Mouse (Mus musculus) heart, embryonic 14.5 days (tissue): ENCODE measurements around the gene Daam2. TPM values are rescaled to one million over a fixed set of nuclear protein-coding genes. Genes with fewer than 3 reads are reported as not detected.

Source experiments
- ATAC-seq: fragments of 200-750 bp; cut with Nextera tagmentation; 2 replicates; pipeline ENCODE4 v1.8.0; 2017; ENCODE audit warnings: low read depth, moderate TSS enrichment; ENCODE audit not compliant: insufficient number of reproducible peaks, insufficient read depth, low FRiP score
- H3K27ac ChIP-seq, 2 experiments: fragments of 200-500 bp in 1 of 2; fragments of 300-500 bp in 1 of 2; sonication (generic) in 1 of 2; replicated peaks in 1 of 2; 2 replicates each; pipeline ENCODE4 v1.5.1; 2012 to 2014; ENCODE audit warnings: low read depth in 2 of 2, low read length in 2 of 2, control low read depth in 1 of 2, mild to moderate bottlenecking in 1 of 2, mixed read lengths in 1 of 2; ENCODE audit not compliant: control insufficient read depth in 1 of 2, insufficient read depth in 1 of 2
- H3K27me3 ChIP-seq: fragments of 300-500 bp; sonication (generic); 2 replicates; pipeline ENCODE4 v1.6.1; 2014; ENCODE audit warnings: mild to moderate bottlenecking, low read length, control low read depth; ENCODE audit not compliant: control insufficient read depth, insufficient read depth
- H3K36me3 ChIP-seq: fragments of 300-500 bp; sonication (generic); 2 replicates; pipeline ENCODE4 v1.6.1; 2014; ENCODE audit warnings: mild to moderate bottlenecking, control low read depth, low read length, mixed read lengths; ENCODE audit not compliant: control insufficient read depth, insufficient read depth
- H3K4me1 ChIP-seq, 2 experiments: fragments of 200-500 bp in 1 of 2; fragments of 300-500 bp in 1 of 2; sonication (generic) in 1 of 2; 2 replicates each; pipeline ENCODE4 v1.6.1; 2012 to 2014; ENCODE audit warnings: low read length in 2 of 2, control low read depth in 1 of 2, mixed read lengths in 1 of 2; ENCODE audit not compliant: control insufficient read depth in 2 of 2, insufficient read depth in 2 of 2
- H3K4me2 ChIP-seq: fragments of 300-500 bp; sonication (generic); 2 replicates; pipeline ENCODE4 v1.6.1; 2014; ENCODE audit warnings: mild to moderate bottlenecking, low read length
- H3K4me3 ChIP-seq, 2 experiments: fragments of 200-500 bp in 1 of 2; fragments of 300-500 bp in 1 of 2; sonication (generic) in 1 of 2; 2 replicates each; pipeline ENCODE4 v1.5.1; 2012 to 2014; ENCODE audit warnings: low read length in 2 of 2, mild to moderate bottlenecking in 2 of 2, control low read depth in 1 of 2, low read depth in 1 of 2, moderate library complexity in 1 of 2; ENCODE audit not compliant: control insufficient read depth in 1 of 2, insufficient read depth in 1 of 2
- H3K9ac ChIP-seq: fragments of 300-500 bp; sonication (generic); 2 replicates; pipeline ENCODE4 v1.6.1; 2014; ENCODE audit warnings: mild to moderate bottlenecking, low read length
- H3K9me3 ChIP-seq: fragments of 300-500 bp; sonication (generic); 2 replicates; pipeline ENCODE4 v1.6.1; 2016; ENCODE audit warnings: low read length, control low read depth; ENCODE audit not compliant: control insufficient read depth
- WGBS: fragments of 180-500 bp; shearing (Covaris S2); extraction: QIAGEN DNeasy Blood & Tissue Kit; methylation state at CpG from one replicate; pipeline ENCODE4 v1.1.7; 2014; 5-methylcytosine and 5-hydroxymethylcytosine counted together
- polyA plus RNA-seq: library from polyadenylated mRNA; unstranded; fragments of >200 nt; fragmentation: Nextera tagmentation; extraction: Ambion mirVana; gene quantifications from 2 replicates; pipeline ENCODE4 v1.2.1, GENCODE M21; 2014

The Daam2 gene
- polyA plus RNA-seq, 1 experiment from 2014 or later: 4.7 TPM

DNA sequence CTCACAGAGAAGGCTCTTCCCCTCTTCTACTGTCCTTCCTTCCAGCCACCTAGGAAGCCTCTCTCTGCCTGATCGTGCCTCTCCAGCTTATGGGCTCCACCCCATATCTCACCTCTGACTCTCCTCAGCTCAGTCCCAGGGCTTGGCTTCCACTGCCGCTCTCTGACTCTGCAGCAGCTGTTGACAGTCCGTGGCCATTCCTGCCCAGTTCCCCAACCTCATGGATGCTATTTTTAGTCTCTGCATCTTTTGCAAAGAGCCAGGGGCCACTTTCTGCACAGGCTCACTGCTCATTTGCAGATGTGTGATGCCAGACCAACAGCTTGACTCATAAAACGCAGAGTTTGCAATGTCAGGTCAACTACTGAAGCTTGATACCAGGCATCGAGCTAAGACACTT is 75.0 kb downstream of the Daam2 start:
- H3K36me3 ChIP-seq: peaks cover 12% of the 10 kb centered on the region
- no peak overlapping the region for H3K9ac ChIP-seq
- no peaks in the 10 kb centered on the region for H3K9me3 ChIP-seq
- H3K27me3 ChIP-seq: no peaks in the 10 kb centered on the region
- H3K4me3 ChIP-seq: no peak overlapping the region
- peaks cover 21 to 24% of the 10 kb centered on the region in 2 experiments for H3K4me1 ChIP-seq
- H3K4me2 ChIP-seq: peak overlapping the region; percentile 17; the same call in 1 of the 2 replicates
- ATAC-seq: peak; percentile 81
- 14% methylated on average over 5 of the region's 5 CpGs for WGBS
- peak overlapping the region; percentile 77 to 90 for H3K27ac ChIP-seq

DNA sequence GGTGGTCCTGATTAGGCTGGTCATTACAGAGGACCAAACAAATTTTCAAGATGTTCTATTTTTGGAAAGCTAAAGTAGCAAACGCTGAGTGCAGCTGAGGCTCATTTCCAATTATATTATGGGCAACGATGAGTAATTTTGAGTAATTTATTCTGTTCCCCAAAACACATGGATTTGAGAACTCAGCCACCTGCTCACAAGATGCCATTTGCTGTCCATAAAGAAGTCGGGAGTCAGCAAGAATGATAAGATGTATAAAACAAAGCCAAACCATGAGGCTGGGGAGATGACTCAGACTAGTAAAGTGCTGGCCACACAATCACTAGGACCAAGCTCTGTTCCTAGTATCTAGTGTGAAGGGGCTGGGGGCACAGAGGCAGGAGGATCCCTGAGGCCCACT is 79.7 kb downstream of the Daam2 start:
- ATAC-seq: no peak
- WGBS: 48% methylated on average over 3 of the region's 3 CpGs
- no peak overlapping the region for H3K27ac ChIP-seq

DNA sequence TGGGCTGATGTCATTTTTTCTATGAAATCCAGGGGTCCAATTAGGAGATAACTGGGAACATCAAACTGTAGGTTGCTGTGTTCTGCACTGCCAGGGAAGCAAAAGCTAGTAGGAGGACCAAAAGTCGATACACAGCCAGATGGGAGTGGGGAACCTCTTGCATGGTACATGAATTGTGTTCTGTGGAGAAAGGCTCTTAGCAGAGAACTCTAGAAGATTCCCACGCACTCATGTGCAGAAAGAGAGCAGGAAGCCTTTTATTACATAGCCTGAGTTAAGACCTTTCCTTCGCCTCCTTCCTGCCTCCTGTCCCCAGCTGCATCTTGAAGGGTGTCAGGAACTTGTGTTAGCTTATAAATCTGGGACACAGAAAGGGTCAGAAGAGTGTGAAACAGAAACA is 82.3 kb downstream of the Daam2 start:
- Histone ChIP-seq H3K4me3 (no peak overlapping the region), H3K27me3 (no peaks in the 10 kb centered on the region), H3K4me2 (no peak overlapping the region), H3K9ac (no peak overlapping the region), H3K4me1 (peaks cover 12 to 14% of the 10 kb centered on the region in 2 experiments; a peak in 2 of 4 replicates), H3K36me3 (peaks cover 27% of the 10 kb centered on the region), H3K27ac (no peak overlapping the region), H3K9me3 (no peaks in the 10 kb centered on the region)
- ATAC-seq: no peak
- WGBS: 71% methylated on average over 3 of the region's 3 CpGs

More for the DNA sequence above, 79.7 kb downstream of the Daam2 start:
- Histone ChIP-seq H3K4me1 (peaks cover 17 to 19% of the 10 kb centered on the region in 2 experiments), H3K9me3 (no peaks in the 10 kb centered on the region), H3K9ac (no peak overlapping the region), H3K36me3 (peaks cover 25% of the 10 kb centered on the region), H3K27me3 (no peaks in the 10 kb centered on the region), H3K4me2 (no peak overlapping the region), H3K4me3 (no peak overlapping the region)

DNA sequence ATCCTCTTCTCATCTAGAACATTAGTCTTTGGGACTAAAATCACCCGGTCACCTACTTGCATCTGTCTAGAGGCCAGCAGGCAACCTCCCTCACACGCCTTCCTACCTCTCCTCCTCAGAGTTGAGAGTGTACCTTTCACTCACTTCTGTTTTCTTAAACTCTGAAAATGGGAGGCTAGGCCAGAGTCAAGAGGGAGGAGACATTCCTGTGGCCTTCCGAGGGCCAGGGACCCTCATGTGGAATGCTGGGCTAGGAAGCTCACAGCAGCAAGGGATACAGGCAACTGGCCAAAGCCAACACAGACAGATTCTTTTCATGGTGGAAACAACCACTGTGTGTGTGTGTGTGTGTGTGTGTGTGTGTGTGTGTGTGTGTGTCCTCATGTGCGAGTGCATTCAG is 86.8 kb downstream of the Daam2 start:
- H3K36me3 ChIP-seq: peaks cover 34% of the 10 kb centered on the region

DNA sequence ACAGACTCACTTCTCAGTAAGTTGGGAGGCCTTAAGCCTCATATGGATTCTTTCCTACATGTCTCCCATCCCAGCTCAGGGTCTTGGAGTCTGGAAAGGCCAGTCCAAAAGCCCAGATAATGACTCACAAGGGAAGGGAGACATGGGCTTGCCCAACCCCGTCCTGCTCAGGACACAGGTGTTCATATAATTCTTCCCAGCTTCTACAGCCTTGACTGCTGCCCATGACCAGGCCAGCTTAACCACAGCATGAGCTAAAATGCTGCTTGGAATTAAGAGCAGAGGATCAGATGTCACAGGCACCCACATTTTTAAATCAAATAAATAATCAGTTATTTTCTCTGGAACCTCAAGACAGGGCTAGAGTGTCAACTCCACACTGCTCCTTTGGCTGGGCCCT is 89.0 kb downstream of the Daam2 start:
- Histone ChIP-seq H3K27ac (no peak overlapping the region), H3K4me1 (peaks cover 26 to 29% of the 10 kb centered on the region in 2 experiments), H3K4me2 (no peak overlapping the region), H3K9me3 (no peaks in the 10 kb centered on the region), H3K9ac (no peak overlapping the region), H3K27me3 (no peaks in the 10 kb centered on the region), H3K36me3 (peaks cover 20% of the 10 kb centered on the region), H3K4me3 (no peak overlapping the region)
- ATAC-seq: no peak
- 95% methylated on average over 1 of the region's 1 CpGs for WGBS

More for the DNA sequence above, 86.8 kb downstream of the Daam2 start:
- no peak overlapping the region for H3K4me3 ChIP-seq
- H3K4me2 ChIP-seq: no peak overlapping the region
- no peaks in the 10 kb centered on the region for H3K27me3 ChIP-seq
- H3K9ac ChIP-seq: no peak overlapping the region
- no peak for ATAC-seq
- peaks cover 19 to 24% of the 10 kb centered on the region in 2 experiments for H3K4me1 ChIP-seq
- no peak overlapping the region for H3K27ac ChIP-seq
- no peaks in the 10 kb centered on the region for H3K9me3 ChIP-seq
- WGBS: 61% methylated on average over 4 of the region's 4 CpGs

DNA sequence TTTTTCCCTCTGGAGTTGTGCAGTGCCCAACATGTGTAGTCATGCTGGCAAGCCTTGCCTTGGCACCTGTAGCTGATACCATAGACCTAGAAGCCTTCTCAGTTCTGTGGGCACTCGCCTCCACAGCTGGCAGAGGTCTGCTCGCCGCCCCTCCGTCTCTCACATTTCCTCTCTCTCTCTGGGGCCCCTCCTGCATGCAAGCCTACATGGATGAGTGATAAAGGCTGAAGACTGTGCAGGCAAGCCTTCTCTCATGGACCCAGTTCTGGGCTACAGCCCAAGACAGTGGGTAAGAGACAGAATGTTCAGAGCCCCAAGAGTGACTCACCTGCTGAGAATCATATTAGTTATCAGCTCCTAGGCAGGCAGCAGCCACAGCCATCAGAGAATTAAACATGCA is 90.1 kb downstream of the Daam2 start:
- H3K9ac ChIP-seq: no peak overlapping the region
- H3K4me1 ChIP-seq: peaks cover 26 to 29% of the 10 kb centered on the region in 2 experiments
- H3K27me3 ChIP-seq: no peaks in the 10 kb centered on the region
- no peak overlapping the region; a peak in 1 of 4 replicates for H3K27ac ChIP-seq
- peaks cover 12% of the 10 kb centered on the region; the same call in 1 of the 2 replicates for H3K36me3 ChIP-seq
- H3K4me3 ChIP-seq: no peak overlapping the region
- no peak for ATAC-seq
- no peaks in the 10 kb centered on the region for H3K9me3 ChIP-seq
- WGBS: 75% methylated on average over 4 of the region's 4 CpGs
- no peak overlapping the region for H3K4me2 ChIP-seq

DNA sequence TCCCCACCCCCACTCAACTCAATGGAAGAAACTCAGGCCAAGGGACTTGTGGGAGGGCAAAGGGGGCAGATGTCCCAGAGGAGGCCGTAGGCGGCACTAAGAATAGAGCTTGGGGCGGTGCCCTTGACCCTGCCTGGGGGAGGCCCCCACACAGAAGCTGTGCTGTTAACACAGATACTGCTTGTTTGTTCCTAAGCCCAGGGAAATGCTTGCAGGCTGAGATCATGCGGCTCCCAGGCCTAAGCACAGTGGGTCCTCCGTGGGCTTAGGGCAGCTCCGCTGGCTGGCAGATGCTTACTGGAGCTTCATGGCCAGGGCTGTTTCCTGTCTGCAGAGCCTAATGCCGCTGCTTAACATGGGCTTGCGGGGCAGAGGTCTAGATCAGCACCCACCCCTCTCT is 91.5 kb downstream of the Daam2 start:
- H3K9me3 ChIP-seq: no peaks in the 10 kb centered on the region
- peak overlapping the region; percentile 34 for H3K9ac ChIP-seq
- H3K4me2 ChIP-seq: 0 out of 2 replicates have a peak overlapping the region, but pooled peaks have one; percentile 18
- peak; percentile 90 for ATAC-seq
- H3K4me3 ChIP-seq: no peak overlapping the region
- H3K27me3 ChIP-seq: no peaks in the 10 kb centered on the region
- H3K27ac ChIP-seq: peak overlapping the region; percentile 73 to 88
- H3K4me1 ChIP-seq: peaks cover 24 to 27% of the 10 kb centered on the region in 2 experiments
- H3K36me3 ChIP-seq: peaks cover 10% of the 10 kb centered on the region; the same call in 1 of the 2 replicates
- WGBS: 7% methylated on average over 8 of the region's 8 CpGs

DNA sequence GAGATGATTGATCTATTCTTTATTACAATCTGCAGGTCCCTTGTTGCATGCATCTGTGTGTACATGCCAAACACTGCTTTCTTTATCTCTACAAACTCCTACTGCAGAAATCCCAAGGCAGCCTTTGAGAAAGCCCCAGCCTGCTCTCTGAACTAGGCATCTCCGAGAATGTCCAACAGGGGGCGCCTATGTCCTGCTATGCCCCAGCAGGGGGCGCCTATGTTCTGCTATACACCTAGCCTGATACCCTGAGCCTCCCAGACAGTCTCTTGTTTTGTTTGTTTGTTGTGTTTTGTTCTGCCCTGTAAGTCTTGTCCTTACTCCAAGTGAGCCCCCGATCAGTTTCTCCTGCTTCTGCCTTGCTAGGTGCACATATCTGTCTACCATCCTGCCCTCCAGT is 95.9 kb downstream of the Daam2 start:
- Histone ChIP-seq H3K27me3 (no peaks in the 10 kb centered on the region), H3K4me2 (no peak overlapping the region), H3K4me3 (no peak overlapping the region), H3K27ac (no peak overlapping the region), H3K9me3 (no peaks in the 10 kb centered on the region), H3K4me1 (peaks cover 14% of the 10 kb centered on the region in 2 experiments), H3K9ac (no peak overlapping the region), H3K36me3 (peaks cover 10% of the 10 kb centered on the region; the same call in 1 of the 2 replicates)
- 30% methylated on average over 4 of the region's 4 CpGs for WGBS
- no peak for ATAC-seq
